Mouse (Mus musculus) urinary bladder, postnatal 14 days (tissue): Measurements from ENCODE around the gene Slc47a2.

Experiments used
- DNase-seq: peaks from one replicate; pipeline ENCODE4 v3.0.0; 2021; ENCODE audit warnings: low spot score

Gene Slc47a2

DNA sequence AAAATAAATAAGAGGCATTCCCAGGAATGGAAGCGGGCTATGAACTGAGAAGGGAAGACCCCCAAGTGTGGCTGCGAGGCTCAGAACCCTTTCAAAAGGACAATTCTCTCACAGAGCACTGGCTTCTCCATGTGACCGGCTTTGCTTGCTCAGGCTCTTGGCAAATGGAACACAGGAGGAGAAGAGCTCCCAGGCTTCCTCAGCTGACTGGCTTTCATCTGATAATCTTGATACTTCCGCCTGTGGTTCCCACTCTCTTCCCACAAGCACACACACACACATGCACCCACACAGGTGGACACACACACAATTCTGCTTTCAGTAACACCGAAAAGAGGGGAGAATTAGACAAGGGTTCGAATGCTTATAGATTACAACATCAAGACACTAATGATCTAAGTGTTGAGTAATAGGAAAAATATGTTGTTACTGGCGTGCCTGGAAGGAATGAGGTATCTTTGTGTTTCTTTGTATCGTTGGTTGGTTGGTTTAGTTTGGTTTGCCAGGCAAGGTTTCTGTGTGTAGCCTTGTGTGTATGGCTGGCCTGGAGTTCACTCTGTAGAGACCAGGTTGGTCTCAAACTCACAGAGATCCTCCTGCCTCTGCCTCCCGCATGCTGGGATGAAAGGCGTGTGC, 59.1 kb downstream of the Slc47a2 start:
- DNase-seq, result no peak

DNA sequence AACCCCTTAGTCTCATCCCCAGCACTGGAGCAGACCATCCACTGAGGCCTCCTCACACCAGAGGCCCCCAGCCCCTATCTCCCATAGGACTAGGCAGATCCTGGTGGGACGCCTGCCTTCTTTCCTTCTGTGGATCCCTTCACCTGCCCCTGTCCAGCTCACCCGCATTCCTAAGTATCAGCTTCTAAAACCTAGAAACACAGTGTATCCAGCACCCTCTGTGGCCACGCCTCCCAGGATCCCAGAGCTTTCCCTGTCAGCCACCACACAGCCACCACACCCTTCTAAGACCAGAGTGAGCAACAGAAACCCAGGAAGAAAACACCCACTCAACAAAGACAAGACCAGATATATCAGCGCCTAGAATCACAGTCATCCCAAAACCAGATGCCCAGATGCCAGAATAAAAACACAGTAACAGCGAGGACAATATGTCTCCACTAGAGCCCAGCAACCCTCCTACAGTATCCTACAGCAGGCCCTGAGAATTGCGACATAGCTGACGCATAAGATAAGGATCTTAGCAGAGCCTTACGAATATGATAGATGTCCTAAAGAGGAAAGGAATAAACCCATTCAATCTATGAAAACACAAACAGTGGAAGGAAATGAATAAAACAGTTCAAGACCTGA, 64.1 kb downstream of the Slc47a2 start:
- DNase-seq, result no peak

GRCm38 (mm10) chr11:61277937-61278336, 64.7 kb downstream of the Slc47a2 start:
- no peak for DNase-seq

- no peak for DNase-seq
Observed at GRCm38 (mm10) chr11:61276482-61276881, 66.2 kb downstream of the Slc47a2 start.

- no peak for DNase-seq
Observed at GRCm38 (mm10) chr11:61275106-61275505, 67.6 kb downstream of the Slc47a2 start.

DNA sequence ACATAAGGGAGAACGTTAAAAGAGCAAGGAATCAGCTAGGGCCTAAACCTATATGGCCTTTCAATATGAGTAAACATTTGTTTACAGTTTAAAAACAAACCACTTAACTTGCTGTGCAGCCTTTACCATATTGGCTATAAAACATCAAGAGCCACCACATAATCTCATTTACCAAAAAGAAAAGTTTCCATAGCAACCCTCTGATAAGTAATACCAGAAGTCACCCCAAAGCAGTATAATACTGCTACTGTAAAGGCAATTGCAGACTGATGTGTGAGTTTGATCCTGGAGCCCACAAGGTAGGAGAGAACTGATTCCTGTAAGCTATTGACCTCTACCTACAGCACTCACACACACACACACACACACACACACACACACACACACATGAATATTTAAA, 68.2 kb downstream of the Slc47a2 start:
- no peak for DNase-seq

GRCm38 (mm10) chr11:61273928-61274327, 68.7 kb downstream of the Slc47a2 start:
- DNase-seq, result no peak

GRCm38 (mm10) chr11:61271612-61272011, 71.0 kb downstream of the Slc47a2 start:
- DNase-seq, result no peak

GRCm38 (mm10) chr11:61270406-61270805, 72.3 kb downstream of the Slc47a2 start:
- DNase-seq, result no peak

GRCm38 (mm10) chr11:61268626-61269349, 73.9 kb downstream of the Slc47a2 start:
- DNase-seq, result no peak

DNA sequence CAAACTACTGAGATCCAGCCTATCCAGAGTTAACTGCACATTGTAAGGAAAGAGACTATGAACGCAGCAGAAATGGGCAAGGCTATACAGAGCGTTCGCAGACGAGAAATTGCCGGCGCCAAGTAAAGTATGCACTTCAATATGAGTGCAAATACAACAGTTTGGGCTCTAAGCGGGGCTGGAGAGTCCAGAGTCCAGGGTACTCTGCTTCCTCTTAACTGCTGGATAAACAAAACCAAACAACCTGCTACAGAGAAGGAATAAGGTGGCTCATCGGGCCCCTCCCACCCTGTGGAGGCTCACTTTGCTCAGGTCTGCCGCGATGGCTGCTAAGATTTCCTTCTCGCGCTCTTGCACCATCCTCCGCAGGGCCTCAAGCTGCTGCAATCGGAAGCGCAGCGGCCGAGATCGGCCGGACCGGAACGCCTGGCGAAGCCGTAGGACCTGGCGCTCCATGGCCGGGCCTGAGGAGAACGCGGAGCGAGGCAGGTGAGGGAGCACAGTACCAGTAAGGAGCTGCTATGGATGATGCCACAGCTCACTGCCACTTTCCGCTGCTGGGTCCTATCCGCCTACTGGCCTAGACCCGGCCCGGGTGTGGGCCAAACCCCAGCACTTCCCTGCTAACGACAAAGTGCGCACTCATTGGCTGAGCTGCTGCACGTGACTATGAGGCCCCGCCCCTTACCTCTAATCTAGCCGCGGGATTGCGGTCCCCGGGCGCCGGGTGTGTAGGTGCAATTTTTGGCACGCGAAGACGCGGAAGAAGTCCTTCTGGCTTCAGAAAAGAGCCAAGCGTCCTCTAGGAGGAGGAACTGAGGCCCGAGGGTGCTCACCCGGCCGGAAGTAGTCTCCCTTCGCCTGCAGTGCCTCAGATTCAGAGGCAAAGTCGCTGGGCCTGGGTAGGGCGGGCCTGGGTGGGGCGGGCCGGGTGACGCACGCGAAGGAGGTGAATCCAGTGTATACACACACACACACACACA, 75.8 kb downstream of the Slc47a2 start, which contains the start of gene Aldh3a2:
Gene Aldh3a2 (minus strand): TSS at position 914 of the 983 bp plus-strand sequence.
- peak; percentile 97 for DNase-seq

DNA sequence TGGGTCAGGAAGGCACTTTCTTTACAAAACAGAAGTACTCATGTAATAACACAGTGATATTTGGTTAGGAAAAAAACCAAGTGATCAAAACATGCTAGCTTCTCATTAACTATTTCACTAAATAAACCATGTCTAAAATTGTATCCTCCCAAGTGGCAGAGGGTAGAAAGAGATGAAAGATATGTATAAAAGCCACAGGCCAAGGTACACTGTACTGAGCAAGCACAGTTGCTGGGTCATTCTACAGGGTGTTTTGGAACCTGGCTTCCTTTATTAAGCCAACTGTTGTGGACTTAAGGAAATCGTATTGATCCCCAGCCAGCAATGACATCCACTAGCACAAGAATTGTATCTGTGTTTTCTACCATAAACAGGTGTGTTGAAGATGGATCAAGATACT, 78.8 kb downstream of the Slc47a2 start:
- no peak for DNase-seq

GRCm38 (mm10) chr11:61262516-61262915, 80.1 kb downstream of the Slc47a2 start:
- no peak for DNase-seq

- DNase-seq, result no peak
Observed at GRCm38 (mm10) chr11:61259106-61259505, 83.6 kb downstream of the Slc47a2 start.

- DNase-seq, result no peak
Observed at GRCm38 (mm10) chr11:61252807-61253206, 89.9 kb downstream of the Slc47a2 start.

GRCm38 (mm10) chr11:61251741-61252140, 90.9 kb downstream of the Slc47a2 start:
- no peak for DNase-seq
